Mouse (Mus musculus) erythroblast, embryonic 14.5 days (primary cell): Measurements from ENCODE around the gene Gm21983.

Experiments
- GATA1 ChIP-seq: IDR thresholded peaks from 2 replicates; pipeline ENCODE4 v1.6.1; 2012; ENCODE audit warnings: low read length, inconsistent platforms, mixed read lengths
- TAL1 ChIP-seq: IDR thresholded peaks from 3 replicates; pipeline ENCODE4 v1.6.1; 2012; ENCODE audit warnings: low read length, inconsistent platforms, mixed read lengths

GRCm38 (mm10) chr7:27189271-27189931 lies 8.5 kb upstream of the Gm21983 start:
- TF ChIP-seq GATA1, result no peak
- TF ChIP-seq TAL1, result no peak
